Mouse (Mus musculus): ENCODE data around the gene Fam234b.

GRCm38 (mm10) chr6:135266056-135266455 is 68.3 kb downstream of the Fam234b start:
- TF ChIP-seq CTCF (IDR thresholded peaks at IDR 0.05; ENCODE audit: extremely low read depth, insufficient read length, insufficient replicate concordance, low read depth, low read length): no peak
- TF ChIP-seq POLR2A (IDR thresholded peaks at IDR 0.05; ENCODE audit: low read depth, low read length): no peak

Measured in small intestine, adult 2 months (tissue).